Mouse (Mus musculus) hindlimb bud, embryonic 11.5 days (tissue): Measurements from ENCODE around the gene A430078G23Rik.

Source experiments
- DNase-seq: peaks from one replicate; pipeline ENCODE4 v3.0.0-alpha.2; 2012; ENCODE audit warnings: low read depth, low spot score; ENCODE audit errors: extremely low spot score

Gene A430078G23Rik

DNA sequence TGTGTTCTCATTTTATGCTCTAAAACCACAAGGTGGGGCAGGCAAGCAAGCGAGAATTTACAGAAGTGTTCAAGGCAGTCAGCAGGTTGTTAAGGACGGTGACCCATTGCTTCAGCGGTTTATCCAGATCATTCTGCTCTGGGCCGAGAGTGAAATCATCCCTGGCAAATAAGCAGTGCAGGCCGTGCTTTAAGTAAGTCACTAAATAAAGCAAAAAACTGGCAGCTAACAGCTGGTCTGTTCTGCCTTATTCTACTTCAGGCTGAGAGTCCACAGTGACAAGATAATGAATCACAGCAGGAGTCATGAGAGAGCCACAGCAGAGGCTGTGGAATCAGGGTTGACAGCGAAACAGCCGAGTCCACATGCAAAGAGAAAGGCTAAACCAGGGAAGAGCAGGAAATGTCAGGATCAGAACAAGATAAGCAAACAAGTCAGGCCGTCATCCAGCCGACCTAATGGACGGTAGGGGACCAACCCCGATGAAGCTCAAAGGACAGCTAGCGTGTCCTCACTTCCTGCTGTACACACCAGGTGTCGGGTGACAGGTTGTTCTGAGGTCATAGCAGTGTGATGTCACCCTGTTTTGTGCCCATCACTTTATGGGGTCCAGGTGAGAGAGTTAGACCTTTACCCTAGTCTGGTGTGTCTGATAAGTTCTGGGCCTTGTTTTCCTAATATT lies 4.9 kb upstream of the A430078G23Rik start:
- DNase-seq, result no peak

- no peak for DNase-seq
Observed at GRCm38 (mm10) chr8:3350747-3351146, 2.5 kb upstream of the A430078G23Rik start.

GRCm38 (mm10) chr8:3352715-3353114 lies 500 bp upstream of the A430078G23Rik start:
- DNase-seq, result no peak

DNA sequence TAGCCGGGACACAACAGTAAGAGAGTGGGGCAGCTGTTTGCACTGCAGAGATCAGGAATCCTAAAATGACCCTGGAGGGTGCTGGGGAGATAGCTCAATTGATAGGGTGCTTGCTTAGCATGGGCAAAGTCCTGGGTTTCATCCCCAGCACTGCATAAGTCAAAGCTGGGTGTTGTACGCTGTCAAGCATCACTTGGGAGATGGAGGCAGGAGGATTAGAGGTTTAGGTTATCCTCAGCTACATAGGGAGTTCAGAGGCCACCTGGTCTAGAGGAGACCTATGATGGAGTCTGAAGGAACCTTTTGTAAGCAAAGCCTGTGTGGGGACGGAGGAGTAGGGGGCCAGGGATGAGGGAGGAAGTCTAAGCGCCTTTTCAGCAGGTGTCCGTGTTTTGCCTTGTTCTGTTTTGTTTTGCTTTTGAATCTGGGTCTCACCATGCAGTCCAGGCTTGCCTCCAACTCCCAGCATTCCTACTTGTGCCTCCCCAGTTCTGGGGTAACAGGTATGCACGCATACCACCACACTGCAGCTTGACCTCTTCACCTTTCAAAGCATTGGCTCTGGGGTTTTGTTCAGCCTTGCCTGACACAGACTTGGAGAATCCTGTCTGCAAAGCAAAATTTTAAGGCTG lies 712 bp downstream of the A430078G23Rik start:
- DNase-seq, result no peak

DNA sequence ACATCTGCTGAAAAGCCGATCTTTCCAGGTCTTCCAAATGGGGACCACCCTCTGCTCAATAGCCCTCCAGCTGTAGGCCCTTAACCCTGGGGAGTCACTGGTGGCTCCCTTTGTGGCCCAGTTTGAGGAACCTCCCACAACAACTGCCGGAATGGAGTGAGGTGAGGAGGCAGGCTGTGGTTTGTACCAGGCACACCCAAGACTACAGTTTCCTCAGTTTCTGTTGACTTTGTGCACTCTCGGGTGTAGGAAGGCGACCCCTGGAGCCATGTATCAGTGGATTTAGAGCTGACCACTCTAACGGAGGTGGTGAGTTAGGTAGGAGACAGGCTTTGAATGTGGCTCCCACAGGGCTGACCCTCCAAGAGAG lies 1.2 kb downstream of the A430078G23Rik start:
- DNase-seq, result no peak

DNA sequence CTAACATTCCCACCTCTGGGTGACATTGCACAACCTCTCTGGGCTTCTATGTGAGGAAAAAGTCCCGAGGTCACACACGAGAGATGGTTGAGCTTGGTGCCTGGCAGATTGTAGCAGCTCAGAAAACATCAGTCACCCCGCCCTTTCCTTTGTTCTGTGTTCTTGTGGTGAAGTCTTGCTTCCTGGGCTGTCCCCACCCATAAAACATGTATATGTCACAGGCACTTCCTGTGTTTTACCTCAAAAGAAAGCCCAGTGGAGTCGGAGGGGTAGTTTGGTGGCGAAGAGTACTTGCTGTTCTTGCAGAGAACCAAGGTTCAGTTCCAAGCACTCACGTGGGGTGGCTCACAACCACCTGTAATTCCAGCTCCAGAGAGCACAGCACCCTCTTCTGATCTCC lies 2.4 kb downstream of the A430078G23Rik start:
- DNase-seq, result no peak

GRCm38 (mm10) chr8:3358060-3358459 lies 4.8 kb downstream of the A430078G23Rik start:
- peak; percentile 16 for DNase-seq

- DNase-seq, result no peak
Observed at GRCm38 (mm10) chr8:3367086-3367485, 13.9 kb downstream of the A430078G23Rik start.

DNA sequence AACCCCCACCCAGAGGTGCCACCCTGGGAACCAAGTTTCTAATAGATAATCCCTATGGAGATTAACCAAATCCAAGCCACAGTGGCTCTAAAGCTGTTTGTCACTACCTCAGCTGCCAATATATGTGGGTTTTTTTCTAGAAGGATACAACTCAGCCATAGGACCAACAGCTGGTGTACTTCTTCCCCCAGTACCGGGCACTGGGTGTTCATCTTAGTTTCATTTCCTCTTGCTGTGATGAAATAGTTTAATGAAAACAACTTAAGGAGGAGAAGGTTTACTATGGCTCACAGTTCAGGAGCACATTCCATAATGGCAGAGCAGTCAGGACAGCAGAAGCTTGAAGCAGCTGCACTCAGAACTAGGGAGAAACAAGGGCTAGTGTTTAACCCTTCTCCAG lies 14.9 kb downstream of the A430078G23Rik start:
- no peak for DNase-seq

DNA sequence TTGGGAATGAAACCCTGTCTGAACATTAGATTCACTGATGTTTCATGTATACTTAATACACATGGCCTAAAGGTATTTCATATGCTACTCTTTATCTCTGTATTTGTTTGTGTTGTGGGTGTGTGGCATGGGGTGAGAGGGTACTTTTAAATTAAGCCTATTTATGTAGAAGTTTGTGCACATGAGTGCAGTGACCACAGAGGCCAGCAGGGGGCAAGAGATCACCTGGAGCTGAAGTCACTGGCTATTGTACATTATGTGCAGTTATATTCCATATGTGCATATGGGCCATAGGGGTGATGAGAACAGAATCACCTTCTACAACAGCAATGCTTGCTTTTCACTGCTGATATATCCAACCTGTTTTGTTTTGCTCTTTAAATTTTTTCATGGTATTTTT lies 22.5 kb downstream of the A430078G23Rik start:
- DNase-seq, result no peak

GRCm38 (mm10) chr8:3376641-3377274 lies 23.5 kb downstream of the A430078G23Rik start:
- no peak for DNase-seq

- no peak for DNase-seq
Observed at GRCm38 (mm10) chr8:3387286-3387685, 34.1 kb downstream of the A430078G23Rik start.

- no peak for DNase-seq
Observed at GRCm38 (mm10) chr8:3388591-3389338, 35.5 kb downstream of the A430078G23Rik start.

GRCm38 (mm10) chr8:3389506-3389905 lies 36.3 kb downstream of the A430078G23Rik start:
- no peak for DNase-seq

DNA sequence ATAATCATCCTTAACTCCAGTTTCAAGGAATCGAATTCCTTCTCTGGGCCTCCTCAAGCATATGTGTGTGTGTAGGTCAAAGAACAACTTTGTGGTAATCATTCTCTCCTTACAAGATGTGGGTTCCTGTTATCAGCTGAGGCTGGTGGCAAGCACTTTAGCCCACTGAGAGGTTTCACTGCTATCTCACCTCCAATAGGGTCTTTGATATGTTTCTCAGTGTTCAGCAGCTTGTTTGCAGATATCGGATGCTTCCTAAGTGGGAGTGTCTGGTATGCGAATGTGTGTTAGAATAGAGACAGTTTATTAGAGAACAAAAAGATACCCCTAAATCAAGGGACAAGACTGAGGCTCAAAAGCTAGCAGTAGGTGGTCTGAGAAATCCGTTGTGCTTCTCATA lies 39.1 kb downstream of the A430078G23Rik start:
- no peak for DNase-seq

- DNase-seq, result peak; percentile 52
Observed at GRCm38 (mm10) chr8:3392771-3393710, 39.8 kb downstream of the A430078G23Rik start, which contains the start of gene Arhgef18. Gene Arhgef18 (plus strand): TSS chr8:3393006.

- no peak for DNase-seq
Observed at GRCm38 (mm10) chr8:3394600-3394999, 41.4 kb downstream of the A430078G23Rik start.

DNA sequence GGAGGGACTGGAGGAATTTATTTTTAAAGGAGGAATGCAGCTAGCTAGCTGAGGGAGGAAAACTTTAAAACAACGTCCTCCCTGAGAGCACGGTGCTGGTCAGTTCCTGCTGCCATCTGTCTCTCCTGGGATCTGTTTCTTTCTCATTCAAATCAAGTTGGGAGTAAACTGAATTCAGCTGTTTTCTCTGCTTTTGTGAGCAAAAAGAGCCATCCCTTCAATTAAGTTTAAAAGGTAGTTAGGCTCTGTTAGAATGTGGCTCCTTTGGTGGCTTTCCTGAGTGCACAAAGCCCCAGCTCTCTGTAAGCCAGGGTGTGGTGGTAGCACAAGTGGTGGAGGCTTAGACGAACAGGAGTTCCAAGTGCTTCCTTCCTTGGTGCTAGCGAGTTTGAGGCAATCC lies 42.0 kb downstream of the A430078G23Rik start:
- DNase-seq, result no peak

GRCm38 (mm10) chr8:3397597-3397996 lies 44.4 kb downstream of the A430078G23Rik start:
- DNase-seq, result no peak

- DNase-seq, result no peak
Observed at GRCm38 (mm10) chr8:3400509-3400908, 47.3 kb downstream of the A430078G23Rik start.
